Mouse (Mus musculus): ENCODE measurements around the gene Atad5. TPM values are rescaled to one million over a fixed set of nuclear protein-coding genes. Genes with fewer than 3 reads are reported as not detected.

The Atad5 gene
- polyA plus RNA-seq, 1 experiment from 2014 or later = 1.7 TPM

- TF ChIP-seq CTCF (IDR thresholded peaks at IDR 0.05) (no peak), EP300 (IDR thresholded peaks at IDR 0.05) (no peak)
- no peaks in the 10 kb centered on the region for H3K9me3 ChIP-seq (ENCODE audit: low read length)
- ATAC-seq = no peak
- peaks cover 4% of the 10 kb centered on the region; the same call in 1 of the 2 replicates for H3K4me1 ChIP-seq (ENCODE audit: insufficient read depth, low read depth, low read length)
- peak overlapping the region; percentile 92 for H3K4me2 ChIP-seq (replicated peaks; ENCODE audit: low read depth, low read length)
- H3K36me3 ChIP-seq (ENCODE audit: insufficient read depth, low read length) = no peaks in the 10 kb centered on the region
- H3K9ac ChIP-seq (replicated peaks; ENCODE audit: low read depth) = peak overlapping the region; percentile 77
- no peak for DNase-seq (ENCODE audit: low spot score)
- peak overlapping the region; percentile 77 for H3K4me3 ChIP-seq (ENCODE audit: low read depth, low read length)
- no peaks in the 10 kb centered on the region for H3K27me3 ChIP-seq (replicated peaks; ENCODE audit: insufficient read depth, low read length)
- no peak overlapping the region for H3K27ac ChIP-seq (ENCODE audit: low read length)
- under 1% methylated on average over 14 of the region's 14 CpGs for WGBS
These were observed 616 bp downstream of the Atad5 start for GRCm38 (mm10) chr11:80089817-80090214.

- Histone ChIP-seq H3K9ac (replicated peaks; ENCODE audit: low read depth) (no peak overlapping the region), H3K4me1 (ENCODE audit: insufficient read depth, low read depth, low read length) (peaks cover 4% of the 10 kb centered on the region; the same call in 1 of the 2 replicates), H3K4me2 (replicated peaks; ENCODE audit: low read depth, low read length) (0 out of 2 replicates have a peak overlapping the region, but pooled peaks have one; percentile 92), H3K9me3 (ENCODE audit: low read length) (no peaks in the 10 kb centered on the region), H3K36me3 (ENCODE audit: insufficient read depth, low read length) (no peaks in the 10 kb centered on the region), H3K27ac (ENCODE audit: low read length) (no peak overlapping the region), H3K4me3 (ENCODE audit: low read depth, low read length) (no peak overlapping the region), H3K27me3 (replicated peaks; ENCODE audit: insufficient read depth, low read length) (no peaks in the 10 kb centered on the region)
- no peak for ATAC-seq
- DNase-seq (ENCODE audit: low spot score) = no peak
- TF ChIP-seq CTCF (IDR thresholded peaks at IDR 0.05) (no peak), EP300 (IDR thresholded peaks at IDR 0.05) (no peak)
- WGBS = 49% methylated on average over 3 of the region's 3 CpGs
These were observed 1.5 kb downstream of the Atad5 start for GRCm38 (mm10) chr11:80090555-80091164.

DNA sequence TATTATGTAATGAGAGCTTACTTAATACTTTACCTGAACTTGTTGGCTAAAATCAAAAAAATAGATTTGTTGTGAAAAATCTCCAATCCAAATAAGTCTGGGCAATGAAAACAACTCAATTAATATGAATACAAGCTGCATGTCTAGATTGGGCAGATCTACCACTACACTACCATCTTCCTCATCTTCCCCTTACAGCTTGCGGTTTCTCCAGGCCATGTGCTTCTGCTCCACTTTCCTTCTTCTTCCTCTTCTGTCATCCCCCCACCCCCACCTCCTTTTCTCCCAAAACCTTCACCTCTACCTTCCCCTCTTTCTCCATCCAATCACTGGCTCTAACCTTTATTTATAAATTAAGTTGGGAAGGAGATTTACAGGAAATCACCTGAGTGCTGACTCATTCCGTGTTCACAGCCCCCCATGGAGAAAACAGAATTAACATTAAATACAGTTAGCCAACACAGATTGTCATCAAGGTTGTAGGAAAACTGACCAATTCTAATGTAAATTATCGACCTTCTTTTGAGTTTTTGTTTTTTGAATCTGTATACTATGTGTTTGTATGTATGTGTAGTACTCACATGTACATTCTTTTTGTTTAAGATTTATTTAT, 9.3 kb downstream of the Atad5 start:
- Histone ChIP-seq H3K9ac (replicated peaks; ENCODE audit: low read depth) (no peak overlapping the region), H3K27ac (ENCODE audit: low read length) (no peak overlapping the region), H3K9me3 (ENCODE audit: low read length) (no peaks in the 10 kb centered on the region), H3K27me3 (replicated peaks; ENCODE audit: insufficient read depth, low read length) (no peaks in the 10 kb centered on the region), H3K4me3 (ENCODE audit: low read depth, low read length) (no peak overlapping the region), H3K4me2 (replicated peaks; ENCODE audit: low read depth, low read length) (no peak overlapping the region), H3K4me1 (ENCODE audit: insufficient read depth, low read depth, low read length) (no peaks in the 10 kb centered on the region), H3K36me3 (ENCODE audit: insufficient read depth, low read length) (no peaks in the 10 kb centered on the region)
- ATAC-seq (no peak), DNase-seq (ENCODE audit: low spot score) (no peak)
- WGBS = 82% methylated on average over 3 of the region's 3 CpGs
- TF ChIP-seq CTCF (IDR thresholded peaks at IDR 0.05) = no peak

DNA sequence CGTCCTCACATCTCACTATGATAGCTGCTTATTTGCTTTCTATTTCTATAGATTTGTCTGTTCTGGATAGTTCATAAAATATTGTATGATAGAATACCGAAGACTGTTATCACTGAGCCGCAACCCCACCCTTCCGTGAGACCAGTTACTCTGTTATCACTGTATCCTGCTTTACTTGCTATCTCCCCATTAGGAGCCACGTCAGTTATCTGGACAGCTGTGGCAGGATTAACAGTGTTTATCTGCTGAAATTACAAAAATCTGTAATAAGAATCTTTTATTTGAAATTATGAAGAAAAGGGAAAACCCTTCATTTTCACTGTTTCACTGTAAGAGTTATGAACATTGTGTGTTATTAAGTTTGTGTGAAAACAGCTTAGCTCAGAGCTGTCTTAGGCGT, 12.1 kb downstream of the Atad5 start:
- H3K4me1 ChIP-seq (ENCODE audit: insufficient read depth, low read depth, low read length) = no peaks in the 10 kb centered on the region
- no peak overlapping the region for H3K27ac ChIP-seq (ENCODE audit: low read length)
- H3K36me3 ChIP-seq (ENCODE audit: insufficient read depth, low read length) = no peaks in the 10 kb centered on the region
- no peak for TF ChIP-seq EP300 (IDR thresholded peaks at IDR 0.05)
- TF ChIP-seq CTCF (IDR thresholded peaks at IDR 0.05) = no peak
- H3K9ac ChIP-seq (replicated peaks; ENCODE audit: low read depth) = no peak overlapping the region
- no peak overlapping the region for H3K4me3 ChIP-seq (ENCODE audit: low read depth, low read length)
- H3K27me3 ChIP-seq (replicated peaks; ENCODE audit: insufficient read depth, low read length) = no peaks in the 10 kb centered on the region
- no peak overlapping the region for H3K4me2 ChIP-seq (replicated peaks; ENCODE audit: low read depth, low read length)
- no peak for ATAC-seq
- WGBS = 89% methylated on average over 6 of the region's 6 CpGs
- H3K9me3 ChIP-seq (ENCODE audit: low read length) = no peaks in the 10 kb centered on the region
- no peak for DNase-seq (ENCODE audit: low spot score)

DNA sequence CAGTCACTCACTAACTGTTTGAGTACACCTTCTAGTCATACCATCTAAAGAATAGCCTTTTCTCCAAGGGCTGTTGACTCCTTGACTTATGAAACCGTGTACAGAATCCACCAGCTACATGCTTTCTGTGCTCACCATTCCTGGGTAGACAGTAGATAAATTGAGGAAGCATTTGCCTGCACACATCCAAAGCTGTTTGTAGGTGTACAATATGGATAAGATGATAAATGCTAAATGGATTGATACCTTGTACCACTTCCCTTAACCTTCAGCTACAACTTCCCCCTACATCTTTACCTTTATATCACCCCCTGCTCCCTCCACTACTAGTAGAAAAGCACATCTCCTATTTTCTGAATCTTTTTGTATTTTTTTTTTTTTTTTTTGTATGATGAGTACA, 15.2 kb downstream of the Atad5 start:
- H3K4me2 ChIP-seq (replicated peaks; ENCODE audit: low read depth, low read length) = no peak overlapping the region
- H3K27me3 ChIP-seq (replicated peaks; ENCODE audit: insufficient read depth, low read length) = no peaks in the 10 kb centered on the region
- no peaks in the 10 kb centered on the region for H3K9me3 ChIP-seq (ENCODE audit: low read length)
- no peaks in the 10 kb centered on the region for H3K4me1 ChIP-seq (ENCODE audit: insufficient read depth, low read depth, low read length)
- TF ChIP-seq EP300 (IDR thresholded peaks at IDR 0.05) (no peak), CTCF (IDR thresholded peaks at IDR 0.05) (no peak)
- 87% methylated on average over 1 of the region's 1 CpGs for WGBS
- no peak overlapping the region for H3K27ac ChIP-seq (ENCODE audit: low read length)
- H3K9ac ChIP-seq (replicated peaks; ENCODE audit: low read depth) = no peak overlapping the region
- no peak overlapping the region for H3K4me3 ChIP-seq (ENCODE audit: low read depth, low read length)
- no peak for ATAC-seq
- no peak for DNase-seq (ENCODE audit: low spot score)
- 0 out of 2 replicates have a peak, but pooled peaks cover 3% of the 10 kb centered on the region for H3K36me3 ChIP-seq (ENCODE audit: insufficient read depth, low read length)

DNA sequence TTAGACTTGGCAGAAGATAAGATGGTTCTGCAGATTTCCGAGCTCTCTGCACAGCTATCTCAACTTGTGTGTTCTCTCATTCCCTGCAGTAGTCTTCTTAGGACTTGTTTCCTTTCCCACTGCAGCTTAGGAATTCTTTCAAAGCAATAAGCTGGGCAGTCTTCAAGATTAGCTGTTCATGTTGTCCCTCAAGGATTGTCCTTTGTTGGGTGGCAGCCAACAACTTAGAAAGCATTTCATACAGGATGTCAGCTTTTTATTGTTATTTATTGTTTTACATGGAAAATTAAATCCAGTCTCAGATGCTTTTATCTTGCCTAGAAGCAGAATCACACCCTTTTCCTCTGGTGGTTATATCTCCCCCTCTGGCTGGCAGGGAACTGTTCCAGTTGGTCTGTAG, 27.2 kb downstream of the Atad5 start:
- DNase-seq (ENCODE audit: low spot score) (no peak), ATAC-seq (no peak)
- H3K36me3 ChIP-seq (ENCODE audit: insufficient read depth, low read length) = peaks cover 12% of the 10 kb centered on the region; the same call in 1 of the 2 replicates
- H3K9ac ChIP-seq (replicated peaks; ENCODE audit: low read depth) = no peak overlapping the region
- H3K9me3 ChIP-seq (ENCODE audit: low read length) = no peaks in the 10 kb centered on the region
- H3K4me3 ChIP-seq (ENCODE audit: low read depth, low read length) = no peak overlapping the region
- H3K4me1 ChIP-seq (ENCODE audit: insufficient read depth, low read depth, low read length) = no peaks in the 10 kb centered on the region
- no peak overlapping the region for H3K27ac ChIP-seq (ENCODE audit: low read length)
- WGBS = 69% methylated on average over 1 of the region's 1 CpGs
- no peak for TF ChIP-seq EP300 (IDR thresholded peaks at IDR 0.05)
- TF ChIP-seq CTCF (IDR thresholded peaks at IDR 0.05) = no peak
- no peaks in the 10 kb centered on the region for H3K27me3 ChIP-seq (replicated peaks; ENCODE audit: insufficient read depth, low read length)
- H3K4me2 ChIP-seq (replicated peaks; ENCODE audit: low read depth, low read length) = no peak overlapping the region

All from lung, postnatal 0 days (tissue).